Mouse (Mus musculus): ENCODE data around the gene Dlg2. TPM values are rescaled to one million over a fixed set of nuclear protein-coding genes. Genes with fewer than 3 reads are reported as not detected.

The Dlg2 gene
- polyA plus RNA-seq, 1 experiment from 2014 or later = 7.2 TPM

- Histone ChIP-seq H3K4me2 (replicated peaks) (no peak overlapping the region), H3K36me3 (no peaks in the 10 kb centered on the region), H3K9me3 (replicated peaks) (no peaks in the 10 kb centered on the region), H3K27me3 (no peaks in the 10 kb centered on the region), H3K4me1 (no peaks in the 10 kb centered on the region), H3K4me3 (replicated peaks) (no peak overlapping the region), H3K27ac (replicated peaks) (no peak overlapping the region), H3K9ac (no peak overlapping the region)
- WGBS = 64% methylated on average over 3 of the region's 3 CpGs
- ATAC-seq (ENCODE audit: insufficient number of reproducible peaks, low FRiP score, low TSS enrichment, low read depth) = no peak
These were observed 1948.2 kb downstream of the Dlg2 start for GRCm38 (mm10) chr7:92424703-92425102.

- H3K4me2 ChIP-seq (replicated peaks) = no peak overlapping the region
- 76% methylated on average over 4 of the region's 4 CpGs for WGBS
- no peak overlapping the region for H3K9ac ChIP-seq
- H3K27ac ChIP-seq (replicated peaks) = no peak overlapping the region
- no peaks in the 10 kb centered on the region for H3K9me3 ChIP-seq (replicated peaks)
- H3K4me3 ChIP-seq (replicated peaks) = no peak overlapping the region
- no peaks in the 10 kb centered on the region for H3K4me1 ChIP-seq
- H3K27me3 ChIP-seq = no peaks in the 10 kb centered on the region
- no peaks in the 10 kb centered on the region for H3K36me3 ChIP-seq
- no peak for ATAC-seq (ENCODE audit: insufficient number of reproducible peaks, low FRiP score, low TSS enrichment, low read depth)
These were observed 1950.8 kb downstream of the Dlg2 start for GRCm38 (mm10) chr7:92427280-92427679.

- WGBS = 70% methylated on average over 5 of the region's 5 CpGs
- H3K27ac ChIP-seq (replicated peaks) = no peak overlapping the region
- ATAC-seq (ENCODE audit: insufficient number of reproducible peaks, low FRiP score, low TSS enrichment, low read depth) = no peak
These were observed 1952.2 kb downstream of the Dlg2 start for GRCm38 (mm10) chr7:92428629-92429028.

GRCm38 (mm10) chr7:92430254-92430653 is 1953.8 kb downstream of the Dlg2 start:
- Histone ChIP-seq H3K36me3 (no peaks in the 10 kb centered on the region), H3K9ac (no peak overlapping the region), H3K9me3 (replicated peaks) (no peaks in the 10 kb centered on the region), H3K4me1 (no peaks in the 10 kb centered on the region), H3K4me3 (replicated peaks) (no peak overlapping the region), H3K4me2 (replicated peaks) (no peak overlapping the region), H3K27ac (replicated peaks) (no peak overlapping the region), H3K27me3 (no peaks in the 10 kb centered on the region)
- 64% methylated on average over 2 of the region's 2 CpGs for WGBS
- ATAC-seq (ENCODE audit: insufficient number of reproducible peaks, low FRiP score, low TSS enrichment, low read depth) = no peak

More at GRCm38 (mm10) chr7:92428629-92429028, 1952.2 kb downstream of the Dlg2 start:
- Histone ChIP-seq H3K4me2 (replicated peaks) (no peak overlapping the region), H3K4me3 (replicated peaks) (no peak overlapping the region), H3K27me3 (no peaks in the 10 kb centered on the region), H3K4me1 (no peaks in the 10 kb centered on the region), H3K9me3 (replicated peaks) (no peaks in the 10 kb centered on the region), H3K36me3 (no peaks in the 10 kb centered on the region), H3K9ac (no peak overlapping the region)

GRCm38 (mm10) chr7:92437168-92437567 is 1960.7 kb downstream of the Dlg2 start:
- no peak for ATAC-seq (ENCODE audit: insufficient number of reproducible peaks, low FRiP score, low TSS enrichment, low read depth)
- no peak overlapping the region for H3K4me3 ChIP-seq (replicated peaks)

GRCm38 (mm10) chr7:92439503-92440487 is 1963.3 kb downstream of the Dlg2 start:
- H3K9me3 ChIP-seq (replicated peaks) = no peaks in the 10 kb centered on the region
- no peak overlapping the region for H3K4me3 ChIP-seq (replicated peaks)
- no peak overlapping the region for H3K27ac ChIP-seq (replicated peaks)
- no peaks in the 10 kb centered on the region for H3K36me3 ChIP-seq
- ATAC-seq (ENCODE audit: insufficient number of reproducible peaks, low FRiP score, low TSS enrichment, low read depth) = no peak
- H3K9ac ChIP-seq = no peak overlapping the region
- H3K4me2 ChIP-seq (replicated peaks) = no peak overlapping the region
- no peaks in the 10 kb centered on the region for H3K4me1 ChIP-seq
- 79% methylated on average over 8 of the region's 8 CpGs for WGBS
- H3K27me3 ChIP-seq = no peaks in the 10 kb centered on the region

More at GRCm38 (mm10) chr7:92437168-92437567, 1960.7 kb downstream of the Dlg2 start:
- Histone ChIP-seq H3K4me1 (no peaks in the 10 kb centered on the region), H3K27ac (replicated peaks) (no peak overlapping the region), H3K4me2 (replicated peaks) (no peak overlapping the region), H3K27me3 (no peaks in the 10 kb centered on the region), H3K9ac (no peak overlapping the region), H3K9me3 (replicated peaks) (no peaks in the 10 kb centered on the region), H3K36me3 (no peaks in the 10 kb centered on the region)
- WGBS = 87% methylated on average over 2 of the region's 2 CpGs

- no peak for ATAC-seq (ENCODE audit: insufficient number of reproducible peaks, low FRiP score, low TSS enrichment, low read depth)
These were observed 1965.1 kb downstream of the Dlg2 start for GRCm38 (mm10) chr7:92441611-92442010.

GRCm38 (mm10) chr7:92442082-92442481 is 1965.6 kb downstream of the Dlg2 start:
- no peaks in the 10 kb centered on the region for H3K9me3 ChIP-seq (replicated peaks)
- H3K4me1 ChIP-seq = no peaks in the 10 kb centered on the region
- H3K4me2 ChIP-seq (replicated peaks) = no peak overlapping the region
- H3K9ac ChIP-seq = no peak overlapping the region
- H3K4me3 ChIP-seq (replicated peaks) = no peak overlapping the region
- no peak for ATAC-seq (ENCODE audit: insufficient number of reproducible peaks, low FRiP score, low TSS enrichment, low read depth)
- H3K27ac ChIP-seq (replicated peaks) = no peak overlapping the region
- H3K36me3 ChIP-seq = no peaks in the 10 kb centered on the region
- WGBS = 83% methylated on average over 4 of the region's 4 CpGs
- no peaks in the 10 kb centered on the region for H3K27me3 ChIP-seq

More at GRCm38 (mm10) chr7:92441611-92442010, 1965.1 kb downstream of the Dlg2 start:
- Histone ChIP-seq H3K4me3 (replicated peaks) (no peak overlapping the region), H3K27ac (replicated peaks) (no peak overlapping the region), H3K4me1 (no peaks in the 10 kb centered on the region), H3K36me3 (no peaks in the 10 kb centered on the region), H3K27me3 (no peaks in the 10 kb centered on the region), H3K9ac (no peak overlapping the region), H3K4me2 (replicated peaks) (no peak overlapping the region), H3K9me3 (replicated peaks) (no peaks in the 10 kb centered on the region)

GRCm38 (mm10) chr7:92447938-92448337 is 1971.5 kb downstream of the Dlg2 start:
- 53% methylated on average over 6 of the region's 6 CpGs for WGBS
- Histone ChIP-seq H3K36me3 (no peaks in the 10 kb centered on the region), H3K27ac (replicated peaks) (no peak overlapping the region), H3K4me1 (peaks cover 9% of the 10 kb centered on the region; the same call in 1 of the 2 replicates), H3K9ac (no peak overlapping the region), H3K9me3 (replicated peaks) (no peaks in the 10 kb centered on the region), H3K27me3 (no peaks in the 10 kb centered on the region), H3K4me3 (replicated peaks) (no peak overlapping the region), H3K4me2 (replicated peaks) (no peak overlapping the region)
- no peak for ATAC-seq (ENCODE audit: insufficient number of reproducible peaks, low FRiP score, low TSS enrichment, low read depth)

- no peak for ATAC-seq (ENCODE audit: insufficient number of reproducible peaks, low FRiP score, low TSS enrichment, low read depth)
- H3K4me3 ChIP-seq (replicated peaks) = no peak overlapping the region
- no peak overlapping the region for H3K4me2 ChIP-seq (replicated peaks)
- H3K27me3 ChIP-seq = no peaks in the 10 kb centered on the region
- no peaks in the 10 kb centered on the region for H3K36me3 ChIP-seq
- WGBS = 47% methylated on average over 7 of the region's 7 CpGs
- H3K27ac ChIP-seq (replicated peaks) = no peak overlapping the region
- H3K9ac ChIP-seq = no peak overlapping the region
- H3K9me3 ChIP-seq (replicated peaks) = no peaks in the 10 kb centered on the region
- H3K4me1 ChIP-seq = peaks cover 9% of the 10 kb centered on the region; the same call in 1 of the 2 replicates
These were observed 1972.5 kb downstream of the Dlg2 start for GRCm38 (mm10) chr7:92448782-92449575.

- H3K4me3 ChIP-seq (replicated peaks) = no peak overlapping the region
- no peak overlapping the region for H3K4me2 ChIP-seq (replicated peaks)
- WGBS = 67% methylated on average over 2 of the region's 2 CpGs
- H3K9ac ChIP-seq = no peak overlapping the region
- no peaks in the 10 kb centered on the region for H3K27me3 ChIP-seq
- H3K36me3 ChIP-seq = no peaks in the 10 kb centered on the region
- no peaks in the 10 kb centered on the region for H3K9me3 ChIP-seq (replicated peaks)
- no peak overlapping the region for H3K27ac ChIP-seq (replicated peaks)
- H3K4me1 ChIP-seq = peaks cover 6% of the 10 kb centered on the region; the same call in 1 of the 2 replicates
- no peak for ATAC-seq (ENCODE audit: insufficient number of reproducible peaks, low FRiP score, low TSS enrichment, low read depth)
These were observed 1977.7 kb downstream of the Dlg2 start for GRCm38 (mm10) chr7:92454176-92454575.
